Mouse (Mus musculus) WW6 (cell line): ENCODE results near the gene Arl8a.
"Not testable (repeated sequence)": the region's sequence is repeated elsewhere in the genome, so short reads cannot be mapped to it uniquely, and the experiment has no call there.

ENCODE experiments used
- DNase-seq: peaks from one replicate; pipeline ENCODE4 v3.0.0-alpha.2; 2013; ENCODE audit warnings: low read depth, low spot score

The Arl8a gene

GRCm38 (mm10) chr1:135169556-135170224, 23.1 kb downstream of the Arl8a start:
- no peak for DNase-seq

GRCm38 (mm10) chr1:135170299-135170698, 23.7 kb downstream of the Arl8a start:
- no peak for DNase-seq

- DNase-seq, result no peak
Measured at GRCm38 (mm10) chr1:135171202-135171601, 24.6 kb downstream of the Arl8a start.

GRCm38 (mm10) chr1:135171984-135172383, 25.4 kb downstream of the Arl8a start:
- no peak for DNase-seq

- no peak for DNase-seq
Measured at GRCm38 (mm10) chr1:135173311-135173710, 26.7 kb downstream of the Arl8a start.

GRCm38 (mm10) chr1:135175176-135175575, 28.6 kb downstream of the Arl8a start:
- DNase-seq, result no peak

GRCm38 (mm10) chr1:135177724-135178123, 31.1 kb downstream of the Arl8a start:
- DNase-seq, result no peak

GRCm38 (mm10) chr1:135178863-135179262, 32.2 kb downstream of the Arl8a start:
- DNase-seq, result no peak

- DNase-seq, result no peak
Measured at GRCm38 (mm10) chr1:135180830-135181229, 34.2 kb downstream of the Arl8a start.

- DNase-seq, result no peak
Measured at GRCm38 (mm10) chr1:135181275-135181674, 34.7 kb downstream of the Arl8a start.

- DNase-seq, result no peak
Measured at GRCm38 (mm10) chr1:135181880-135182623, 35.4 kb downstream of the Arl8a start.

GRCm38 (mm10) chr1:135182975-135183374, 36.4 kb downstream of the Arl8a start:
- no peak for DNase-seq

GRCm38 (mm10) chr1:135183448-135183847, 36.8 kb downstream of the Arl8a start:
- no peak for DNase-seq

- no peak for DNase-seq
Measured at GRCm38 (mm10) chr1:135183941-135184570, 37.4 kb downstream of the Arl8a start.

GRCm38 (mm10) chr1:135185936-135186335, 39.3 kb downstream of the Arl8a start:
- DNase-seq, result no peak

GRCm38 (mm10) chr1:135186427-135186826, 39.8 kb downstream of the Arl8a start:
- no peak for DNase-seq

- DNase-seq, result not testable (repeated sequence)
Measured at GRCm38 (mm10) chr1:135187016-135187415, 40.4 kb downstream of the Arl8a start.

GRCm38 (mm10) chr1:135188197-135188596, 41.6 kb downstream of the Arl8a start:
- no peak for DNase-seq

- no peak for DNase-seq
Measured at GRCm38 (mm10) chr1:135189186-135189585, 42.6 kb downstream of the Arl8a start.

- DNase-seq, result not testable (repeated sequence)
Measured at GRCm38 (mm10) chr1:135194335-135194734, 47.7 kb downstream of the Arl8a start.

GRCm38 (mm10) chr1:135195907-135196440, 49.4 kb downstream of the Arl8a start:
- DNase-seq, result no peak

GRCm38 (mm10) chr1:135198412-135198811, 51.8 kb downstream of the Arl8a start:
- DNase-seq, result no peak
